Mouse (Mus musculus) gastrocnemius, postnatal 10 days (tissue): Measurements from ENCODE around the gene Cd80. TPM values are rescaled to one million over a fixed set of nuclear protein-coding genes. Genes with fewer than 3 reads are reported as not detected.

ENCODE experiments used
- DNase-seq: peaks from one replicate; pipeline ENCODE4 v3.0.0; 2021; ENCODE audit warnings: mixed read lengths
- total RNA-seq, 2 experiments: library from RNA; stranded (reverse); gene quantifications; 2 replicates each; pipeline ENCODE4 v1.2.3; 2021

The Cd80 gene
- total RNA-seq, 2 experiments from 2014 or later, result 0.23 to 0.36 TPM

GRCm38 (mm10) chr16:38448458-38448857 lies 6.9 kb upstream of the Cd80 start:
- DNase-seq, result no peak

- no peak for DNase-seq
These were observed 4.7 kb upstream of the Cd80 start for GRCm38 (mm10) chr16:38450707-38451106.

- DNase-seq, result no peak
These were observed 3.7 kb upstream of the Cd80 start for GRCm38 (mm10) chr16:38451421-38452205.

- peak; percentile 92 for DNase-seq
These were observed 2.7 kb upstream of the Cd80 start, which contains the start of gene Adprh for GRCm38 (mm10) chr16:38452442-38453202. Gene Adprh (minus strand): TSS chr16:38452703.

- DNase-seq, result no peak
These were observed 2.2 kb upstream of the Cd80 start for GRCm38 (mm10) chr16:38453203-38453553.

GRCm38 (mm10) chr16:38453952-38454351 lies 1.4 kb upstream of the Cd80 start:
- no peak for DNase-seq

GRCm38 (mm10) chr16:38454533-38455254 lies 667 bp upstream of the Cd80 start:
- DNase-seq, result no peak

GRCm38 (mm10) chr16:38456812-38457567 lies 1.6 kb downstream of the Cd80 start:
- no peak for DNase-seq

GRCm38 (mm10) chr16:38458600-38459280 lies 3.4 kb downstream of the Cd80 start:
- no peak for DNase-seq

- no peak for DNase-seq
These were observed 4.6 kb downstream of the Cd80 start for GRCm38 (mm10) chr16:38459990-38460389.

GRCm38 (mm10) chr16:38461749-38462148 lies 6.4 kb downstream of the Cd80 start:
- no peak for DNase-seq

- no peak for DNase-seq
These were observed 6.8 kb downstream of the Cd80 start for GRCm38 (mm10) chr16:38462161-38462560.

- no peak for DNase-seq
These were observed 7.9 kb downstream of the Cd80 start for GRCm38 (mm10) chr16:38463305-38463704.

- DNase-seq, result no peak
These were observed 10.7 kb downstream of the Cd80 start for GRCm38 (mm10) chr16:38466089-38466488.

GRCm38 (mm10) chr16:38467091-38467916 lies 11.9 kb downstream of the Cd80 start:
- no peak for DNase-seq

- DNase-seq, result no peak
These were observed 12.8 kb downstream of the Cd80 start for GRCm38 (mm10) chr16:38467917-38468705.

GRCm38 (mm10) chr16:38468706-38469018 lies 13.3 kb downstream of the Cd80 start:
- DNase-seq, result no peak

GRCm38 (mm10) chr16:38469437-38469836 lies 14.1 kb downstream of the Cd80 start:
- DNase-seq, result no peak

GRCm38 (mm10) chr16:38471697-38472506 lies 16.5 kb downstream of the Cd80 start:
- no peak for DNase-seq
